Mouse (Mus musculus) embryonic stem cell, embryonic (primary cell): Measurements from ENCODE around the gene Ggt6.

Experiments
- CTCF ChIA-PET, 4 experiments: fragments of 300-600 bp in 2 of 4; fragments of 350-600 bp in 2 of 4; sonication (Branson Sonifier 250); formaldehyde crosslinking; loops; one replicate each; lab custom pipeline; 2022; ENCODE audit warnings: inconsistent platforms in 2 of 4; lab: Charles Lee
- POLR2A ChIA-PET, 4 experiments: fragments of 300-600 bp in 2 of 4; fragments of 350-600 bp in 2 of 4; sonication (Branson Sonifier 250); formaldehyde crosslinking; loops; one replicate each; lab custom pipeline; 2022; ENCODE audit warnings: antibody characterized with exemption in 4 of 4, inconsistent platforms in 1 of 4; lab: Charles Lee

Gene Ggt6

GRCm38 (mm10) chr11:72419006-72419405 is 16.3 kb upstream of the Ggt6 start:
- ChIA-PET POLR2A (interaction anchor here in 3 of 4 experiments (0.7 to 3.6 kb wide), 15 partner anchors 8 to 85 kb away, joined by 3 to 32 read pairs (median 4); partner anchors contain the start of gene Smtnl2 (in 2 of the 3)), CTCF (interaction anchor here in 2 of 4 experiments (1.0 to 1.8 kb wide), 4 partner anchors 8 to 11 kb away, joined by 3 to 6 read pairs (median 4); partner anchors contain the start of gene Smtnl2 (in 1 of the 2))

DNA sequence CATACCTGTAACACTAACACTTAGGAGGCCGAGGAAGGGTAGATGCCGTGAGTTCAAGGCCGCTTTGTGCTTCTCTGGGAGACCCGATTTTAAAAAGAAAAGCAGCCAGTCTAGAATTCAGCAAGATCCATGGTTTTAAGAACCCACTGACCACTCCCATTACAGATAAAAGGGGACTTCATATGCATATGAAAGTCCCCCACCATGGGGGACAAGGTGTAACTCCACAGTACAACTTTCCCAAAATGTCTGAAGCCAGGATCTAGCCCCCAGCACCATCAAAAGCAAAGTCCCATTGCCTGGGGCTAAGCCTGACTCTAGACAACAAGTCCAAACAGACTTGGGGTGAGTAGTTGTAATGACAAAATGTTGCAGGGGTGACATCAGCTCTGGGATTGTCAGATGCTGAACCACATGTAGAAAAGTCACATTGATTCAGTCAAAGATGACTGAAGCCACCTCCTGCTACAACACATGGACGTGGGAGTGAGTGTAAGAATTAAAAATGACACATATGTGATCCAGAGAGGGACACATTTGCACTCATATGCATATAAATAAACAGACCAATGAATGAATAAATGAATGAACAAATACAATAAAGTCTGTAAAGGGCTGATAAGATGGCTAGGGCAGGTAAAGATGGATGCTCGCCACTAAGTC is 14.7 kb upstream of the Ggt6 start:
- ChIA-PET POLR2A (interaction anchor here in 3 of 4 experiments (0.6 to 3.6 kb wide), 17 partner anchors 9 to 148 kb away, joined by 3 to 32 read pairs (median 4); partner anchors contain the start of gene Smtnl2 (in 3 of the 3)), CTCF (interaction anchor here in 2 of 4 experiments (0.8 to 2.2 kb wide), 9 partner anchors 9 to 78 kb away, joined by 3 to 7 read pairs (median 4); partner anchors contain the start of gene Smtnl2 (in 1 of the 2))

DNA sequence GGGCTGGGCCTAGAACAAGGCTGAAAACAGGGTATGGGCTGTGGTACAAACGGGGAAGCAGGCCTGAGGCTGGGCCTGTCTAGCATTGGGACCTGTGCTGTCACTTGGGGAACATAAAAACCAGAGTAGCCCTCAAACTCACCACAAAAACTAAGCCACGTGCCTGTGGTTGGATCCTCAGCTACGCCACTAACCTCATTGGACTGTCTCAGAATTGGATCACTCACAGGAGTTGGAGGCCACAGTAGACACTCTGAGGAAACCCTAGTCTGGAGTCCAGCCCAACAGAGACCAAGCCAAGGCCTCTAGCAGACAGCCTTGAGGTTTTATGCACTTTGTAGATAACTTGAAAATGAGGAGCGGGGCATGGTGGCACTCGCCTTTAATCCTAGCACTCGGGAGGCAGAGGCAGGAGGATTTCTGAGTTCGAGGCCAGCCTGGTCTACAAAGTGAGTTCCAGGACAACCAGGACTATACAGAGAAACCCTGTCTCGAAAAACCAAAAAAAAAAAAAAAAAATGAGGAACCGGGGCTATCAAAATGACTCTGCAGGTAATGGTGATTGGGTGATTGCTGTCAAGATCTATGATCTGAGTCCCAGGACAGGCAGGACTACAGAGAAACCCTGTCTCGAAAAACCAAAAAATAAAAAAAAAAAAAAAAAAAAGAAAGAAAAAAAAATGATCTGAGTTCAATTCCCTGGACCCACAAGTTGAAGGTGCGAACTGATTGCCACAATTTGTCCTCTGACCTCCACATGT is 13.6 kb upstream of the Ggt6 start:
- ChIA-PET CTCF (interaction anchor here in 3 of 4 experiments (0.7 to 2.2 kb wide), 8 partner anchors 11 to 809 kb away, joined by 3 to 7 read pairs (median 4); partner anchors contain the start of gene Smtnl2 (in 1 of the 3)), POLR2A (interaction anchor here in 3 of 4 experiments (0.6 to 2.8 kb wide), 8 partner anchors 10 to 65 kb away, joined by 3 to 19 read pairs (median 3); partner anchors contain the start of gene Smtnl2 (in 3 of the 3))

DNA sequence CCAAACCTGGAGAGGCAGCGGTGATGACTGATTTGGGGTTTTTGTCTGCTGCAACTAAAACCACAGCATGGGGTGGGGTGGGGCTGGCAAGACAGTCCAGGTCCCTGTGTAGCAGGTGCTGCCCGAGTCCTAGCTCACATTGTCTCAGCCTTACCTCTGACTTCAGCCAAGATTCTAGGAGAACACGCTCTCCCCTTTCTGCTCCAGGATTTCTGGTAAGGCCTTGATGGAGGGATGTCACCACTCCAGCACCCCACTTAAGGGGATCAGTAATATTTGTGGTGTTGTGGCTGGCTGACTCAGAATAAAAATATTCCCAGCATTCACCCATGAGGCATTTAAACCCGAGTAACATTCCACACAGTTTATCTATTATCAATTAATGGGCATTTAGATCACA is 11.6 kb upstream of the Ggt6 start:
- CTCF ChIA-PET = interaction anchor here in 2 of 4 experiments (0.7 to 2.0 kb wide), 5 partner anchors 13 to 81 kb away, joined by 3 to 7 read pairs (median 5); partner anchors contain the start of gene Smtnl2 (in 1 of the 2)
- POLR2A ChIA-PET = interaction anchor here in 3 of 4 experiments (0.6 to 2.8 kb wide), 8 partner anchors 10 to 1777 kb away, joined by 3 to 19 read pairs (median 4); partner anchors contain the start of gene Smtnl2 (in 2 of the 3)

DNA sequence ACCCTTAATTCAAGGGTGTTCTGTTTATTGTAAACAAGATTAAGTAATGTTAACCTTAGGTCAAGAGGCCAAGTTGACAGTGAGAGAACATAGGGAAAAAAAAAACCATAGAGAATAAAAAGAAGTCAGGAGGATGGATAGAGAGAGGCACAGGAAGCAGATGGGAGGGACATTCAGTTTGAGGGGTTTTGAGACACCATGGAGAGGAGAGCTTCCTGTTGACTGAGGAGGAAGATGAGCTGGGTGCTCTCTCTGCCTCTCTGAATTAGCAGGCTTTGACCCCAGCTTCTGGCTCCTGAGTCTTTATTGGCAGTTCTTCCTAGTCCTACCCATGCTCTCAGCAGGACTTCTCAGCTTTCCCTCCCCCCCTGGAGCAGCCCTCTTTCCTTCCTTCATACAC is 10.1 kb upstream of the Ggt6 start:
- POLR2A ChIA-PET = interaction anchor here (0.5 to 2.4 kb wide), 9 partner anchors 8 to 138 kb away, joined by 3 to 8 read pairs (median 4); partner anchors contain the start of gene Smtnl2 (in 1 of the 4)
- CTCF ChIA-PET = interaction anchor here in 3 of 4 experiments (0.8 to 4.0 kb wide), 8 partner anchors 14 to 204 kb away, joined by 3 to 47 read pairs (median 6); partner anchors contain the start of gene Smtnl2 (in 1 of the 3)

- ChIA-PET POLR2A (interaction anchor here in 2 of 4 experiments (1.1 to 1.2 kb wide), 5 partner anchors 12 to 74 kb away, joined by 3 to 5 read pairs (median 3); no protein-coding TSS in a partner anchor), CTCF (interaction anchor here in 3 of 4 experiments (0.8 to 4.0 kb wide), 10 partner anchors 16 to 206 kb away, joined by 3 to 47 read pairs (median 6); partner anchors contain the start of gene Smtnl2 (in 1 of the 3))
These were observed 8.4 kb upstream of the Ggt6 start for GRCm38 (mm10) chr11:72426884-72427283.

DNA sequence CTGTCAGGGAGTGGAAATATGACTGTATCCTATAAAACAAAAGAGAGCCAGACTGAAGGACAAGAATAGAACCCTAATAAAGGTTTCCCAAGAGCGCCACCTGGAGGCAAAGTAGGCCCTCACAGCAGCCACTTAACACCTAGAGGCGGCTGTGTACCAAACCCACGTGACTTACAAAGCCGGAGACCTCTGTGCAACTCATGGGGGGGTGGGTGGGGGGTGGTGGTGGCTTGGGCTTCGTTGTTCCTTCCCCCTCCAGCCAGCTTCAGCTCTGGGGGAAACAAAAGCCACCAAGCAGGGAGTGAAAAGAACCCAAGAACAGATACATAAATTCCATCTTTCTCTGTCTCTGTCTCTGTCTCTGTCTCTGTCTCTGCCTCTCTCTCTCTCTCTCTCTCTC is 6.6 kb upstream of the Ggt6 start:
- ChIA-PET POLR2A (interaction anchor here in 3 of 4 experiments (0.5 to 1.6 kb wide), 15 partner anchors 8 to 109 kb away, joined by 3 to 11 read pairs (median 4); partner anchors contain the start of gene Smtnl2 (in 1 of the 3)), CTCF (interaction anchor here (0.5 to 3.3 kb wide), 69 partner anchors 9 to 386 kb away, joined by 3 to 67 read pairs (median 5); partner anchors contain the start of genes Smtnl2 (in 3 of the 4), Tekt1 (in 2 of the 4), Fbxo39 (in 1 of the 4) and Gm43951 (in 1 of the 4))

- ChIA-PET CTCF (interaction anchor here (0.5 to 3.3 kb wide), 77 partner anchors 9 to 552 kb away, joined by 3 to 67 read pairs (median 4); partner anchors contain the start of genes Smtnl2 (in 3 of the 4), Tekt1 (in 2 of the 4), Fbxo39 (in 1 of the 4) and Gm43951 (in 1 of the 4)), POLR2A (interaction anchor here (0.5 to 1.6 kb wide), 28 partner anchors 9 to 222 kb away, joined by 3 to 11 read pairs (median 4); partner anchors contain the start of genes 4933427D14Rik (in 1 of the 4), Gm43951 (in 1 of the 4), Smtnl2 (in 1 of the 4) and Txndc17 (in 1 of the 4))
These were observed 6.0 kb upstream of the Ggt6 start for GRCm38 (mm10) chr11:72429288-72429690.

DNA sequence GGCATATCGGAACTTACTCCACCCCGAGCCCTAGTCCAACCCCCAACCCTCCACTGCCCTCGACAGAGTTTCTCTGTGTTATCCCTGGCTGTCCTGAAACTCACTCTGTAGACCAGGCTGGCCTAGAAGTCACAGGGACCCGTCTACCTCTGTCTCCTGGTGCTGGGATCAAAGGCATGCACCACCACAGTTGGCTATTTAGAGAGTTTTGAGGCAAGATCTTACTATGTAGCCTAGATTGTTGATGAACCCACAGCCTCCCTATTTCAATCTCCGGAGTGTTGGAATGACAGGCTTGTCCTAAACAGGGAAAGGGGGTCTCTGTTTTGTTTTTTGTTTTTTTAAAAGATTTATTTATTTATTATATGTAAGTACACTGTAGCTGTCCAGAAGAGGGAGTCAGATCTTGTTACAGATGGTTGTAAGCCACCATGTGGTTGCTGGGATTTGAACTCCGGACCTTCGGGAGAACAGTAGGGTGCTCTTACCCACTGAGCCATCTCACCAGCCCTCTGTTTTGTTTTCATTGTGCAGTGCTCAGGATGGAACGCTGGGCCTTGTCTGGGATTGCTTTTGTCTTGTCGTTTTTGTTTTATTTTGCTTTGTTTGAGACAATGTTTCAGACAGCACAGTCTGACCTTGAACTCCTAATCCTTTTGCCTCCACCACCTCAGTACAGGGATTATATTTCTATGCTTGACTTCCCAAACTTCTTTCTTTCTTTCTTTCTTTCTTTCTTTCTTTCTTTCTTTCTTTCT is 4.8 kb upstream of the Ggt6 start:
- POLR2A ChIA-PET = interaction anchor here in 3 of 4 experiments (0.9 to 1.4 kb wide), 10 partner anchors 12 to 206 kb away, joined by 3 to 11 read pairs (median 3); no protein-coding TSS in a partner anchor
- CTCF ChIA-PET = interaction anchor here (0.5 to 3.3 kb wide), 36 partner anchors 14 to 209 kb away, joined by 3 to 67 read pairs (median 8); partner anchors contain the start of genes Smtnl2 (in 2 of the 4), Tekt1 (in 2 of the 4) and Fbxo39 (in 1 of the 4)

GRCm38 (mm10) chr11:72435694-72436045 is 344 bp downstream of the Ggt6 start:
- CTCF ChIA-PET = interaction anchor here (0.7 to 4.5 kb wide), 21 partner anchors 25 to 581 kb away, joined by 3 to 43 read pairs (median 4); partner anchors contain the start of gene Smtnl2 (in 1 of the 4)

DNA sequence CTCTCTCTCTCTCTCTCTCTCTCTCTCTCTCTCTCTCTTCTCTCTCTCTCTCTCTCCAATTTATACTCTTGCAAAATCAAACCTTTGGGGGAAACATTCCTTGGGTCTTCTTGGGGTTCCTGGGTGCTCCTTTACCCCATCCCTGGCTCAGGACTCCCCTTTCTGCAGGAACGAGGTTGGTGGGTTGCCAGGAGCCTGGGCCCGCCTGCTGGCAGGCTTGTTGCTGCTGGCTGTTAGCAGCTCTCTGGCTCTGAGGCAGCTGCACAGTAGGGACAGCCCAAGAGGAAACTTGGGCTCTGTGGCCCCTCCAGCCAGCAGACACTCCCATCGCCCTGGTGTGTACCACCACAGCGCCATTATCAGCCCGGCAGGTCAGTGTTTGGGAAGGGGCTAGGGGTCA is 945 bp downstream of the Ggt6 start:
- POLR2A ChIA-PET = interaction anchor here in 3 of 4 experiments (0.8 to 2.2 kb wide), 15 partner anchors 8 to 223 kb away, joined by 3 to 13 read pairs (median 4); no protein-coding TSS in a partner anchor
- CTCF ChIA-PET = interaction anchor here (0.7 to 4.5 kb wide), 13 partner anchors 25 to 215 kb away, joined by 3 to 43 read pairs (median 5); partner anchors contain the start of gene Smtnl2 (in 1 of the 4)

More at GRCm38 (mm10) chr11:72435694-72436045, 344 bp downstream of the Ggt6 start:
- POLR2A ChIA-PET = interaction anchor here in 3 of 4 experiments (0.7 to 2.2 kb wide), 29 partner anchors 9 to 265 kb away, joined by 3 to 13 read pairs (median 4); partner anchors contain the start of genes 4933427D14Rik (in 1 of the 3), Gm43951 (in 1 of the 3), Smtnl2 (in 1 of the 3) and Txndc17 (in 1 of the 3)

- ChIA-PET POLR2A (interaction anchor here in 3 of 4 experiments (0.8 to 2.2 kb wide), 6 partner anchors 9 to 224 kb away, joined by 3 to 13 read pairs (median 4); no protein-coding TSS in a partner anchor), CTCF (interaction anchor here in 3 of 4 experiments (1.3 to 4.5 kb wide), 5 partner anchors 26 to 94 kb away, joined by 3 to 43 read pairs (median 8); partner anchors contain the start of gene Smtnl2 (in 1 of the 3))
These were observed 1.7 kb downstream of the Ggt6 start for GRCm38 (mm10) chr11:72436756-72437650.

DNA sequence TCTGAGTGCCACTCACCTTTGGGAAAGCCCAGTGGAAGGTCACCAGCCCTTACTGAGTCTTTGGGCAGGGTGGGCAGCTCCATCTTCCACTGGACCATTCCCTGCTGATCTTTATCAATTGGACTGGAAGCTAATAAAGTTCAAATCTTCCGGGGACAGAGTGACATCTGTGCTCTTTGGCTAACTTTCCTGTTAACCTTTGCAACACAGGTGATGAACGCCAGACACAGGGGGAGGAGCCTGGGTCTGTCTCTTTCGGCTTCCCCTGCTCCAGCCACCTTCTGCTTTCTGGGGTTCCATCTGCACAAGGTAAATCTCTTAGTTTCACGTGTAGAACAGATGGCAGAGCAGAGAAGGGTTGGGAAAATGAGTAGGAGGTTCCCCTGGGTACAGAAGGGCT is 3.1 kb downstream of the Ggt6 start:
- POLR2A ChIA-PET = interaction anchor here in 1 of 4 experiments (1.1 kb wide), 1 partner anchor 10 kb away, joined by 5 read pairs; no protein-coding TSS in a partner anchor
- CTCF ChIA-PET = interaction anchor here in 1 of 4 experiments (0.6 to 1.1 kb wide), 2 partner anchors 51 to 94 kb away, joined by 3 read pairs; partner anchors contain the start of gene Spns2

DNA sequence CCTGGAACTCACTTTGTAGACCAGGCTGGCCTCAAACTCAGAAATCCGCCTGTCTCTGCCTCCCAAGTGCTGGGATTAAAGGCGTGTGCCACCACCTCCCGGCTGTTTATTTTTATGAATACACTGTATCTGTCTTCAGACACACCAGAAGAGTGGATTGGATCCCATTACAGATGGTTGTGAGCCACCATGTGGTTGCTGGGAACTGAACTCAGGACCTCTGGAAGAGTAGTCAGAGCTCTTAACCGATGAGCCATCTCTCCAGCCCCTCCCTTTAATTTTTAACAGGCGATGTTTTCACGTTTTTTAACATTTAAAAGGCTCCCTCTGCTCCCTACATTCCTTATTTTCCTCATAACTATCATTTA is 5.3 kb downstream of the Ggt6 start:
- ChIA-PET POLR2A (interaction anchor here in 3 of 4 experiments (0.7 to 6.5 kb wide), 10 partner anchors 9 to 98 kb away, joined by 3 to 80 read pairs (median 4); partner anchors contain the start of gene Smtnl2 (in 1 of the 3)), CTCF (interaction anchor here in 1 of 4 experiments (1.5 kb wide), 1 partner anchor 98 kb away, joined by 4 read pairs; no protein-coding TSS in a partner anchor)
